Mouse (Mus musculus): ENCODE measurements at regions not wholly inside any gene's neighbourhood (a gene's known extent, or its start where the extent isn't known, plus 50 kb on each side); places are given as distances from the start of the nearest gene placed in this dataset.

DNA sequence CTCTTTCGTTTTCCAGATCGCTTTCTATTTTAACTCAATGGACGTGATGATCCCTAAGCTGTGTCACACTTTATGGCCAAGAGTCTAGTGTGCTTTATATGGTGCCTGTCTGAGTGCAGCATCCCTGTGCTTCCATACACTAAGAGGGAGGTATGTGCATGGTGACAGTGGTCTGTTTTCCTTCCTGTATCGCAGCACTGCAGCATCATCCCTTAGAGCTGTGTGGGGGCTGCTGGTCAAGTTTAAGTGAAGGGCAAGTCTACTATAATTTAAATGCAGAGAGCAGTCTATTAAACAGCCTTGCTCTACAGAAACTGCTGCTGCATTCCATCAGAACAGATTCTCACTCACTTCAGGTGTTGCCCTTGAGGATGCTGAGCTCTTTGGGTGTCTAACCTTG, 213.8 kb upstream of the Sel1l start:
- no peak overlapping the region for H3K27ac ChIP-seq (ENCODE audit: low read depth, low read length)
- H3K4me3 ChIP-seq (ENCODE audit: low read depth, low read length) = no peak overlapping the region
- no peaks in the 10 kb centered on the region for H3K27me3 ChIP-seq (replicated peaks; ENCODE audit: control insufficient read depth, insufficient read depth, low read length)
- H3K4me1 ChIP-seq (replicated peaks; ENCODE audit: control insufficient read depth, insufficient read depth, low read length) = no peaks in the 10 kb centered on the region
- no peaks in the 10 kb centered on the region for H3K9me3 ChIP-seq (ENCODE audit: control insufficient read depth)
- ATAC-seq = no peak
- no peak overlapping the region for H3K4me2 ChIP-seq (replicated peaks; ENCODE audit: low read depth)
- no peaks in the 10 kb centered on the region for H3K36me3 ChIP-seq (ENCODE audit: control insufficient read depth, insufficient read depth)
- 77% methylated on average over 4 of the region's 4 CpGs for WGBS
- no peak for TF ChIP-seq CTCF (IDR thresholded peaks at IDR 0.05; ENCODE audit: low read depth)
- H3K9ac ChIP-seq (ENCODE audit: low read depth, low read length) = no peak overlapping the region

GRCm38 (mm10) chr12:92040481-92040880, 191.5 kb upstream of the Sel1l start:
- TF ChIP-seq CTCF (IDR thresholded peaks at IDR 0.05; ENCODE audit: low read depth) = no peak
- WGBS = 78% methylated on average over 1 of the region's 1 CpGs

GRCm38 (mm10) chr12:92029192-92029591, 180.2 kb upstream of the Sel1l start:
- H3K4me3 ChIP-seq (ENCODE audit: low read depth, low read length) = no peak overlapping the region
- no peaks in the 10 kb centered on the region for H3K9me3 ChIP-seq (ENCODE audit: control insufficient read depth)
- ATAC-seq = no peak
- no peak overlapping the region for H3K27ac ChIP-seq (ENCODE audit: low read depth, low read length)
- no peak overlapping the region for H3K4me2 ChIP-seq (replicated peaks; ENCODE audit: low read depth)
- no peaks in the 10 kb centered on the region for H3K36me3 ChIP-seq (ENCODE audit: control insufficient read depth, insufficient read depth)
- 84% methylated on average over 2 of the region's 2 CpGs for WGBS
- no peaks in the 10 kb centered on the region for H3K4me1 ChIP-seq (replicated peaks; ENCODE audit: control insufficient read depth, insufficient read depth, low read length)
- H3K9ac ChIP-seq (ENCODE audit: low read depth, low read length) = no peak overlapping the region
- no peak for TF ChIP-seq CTCF (IDR thresholded peaks at IDR 0.05; ENCODE audit: low read depth)
- H3K27me3 ChIP-seq (replicated peaks; ENCODE audit: control insufficient read depth, insufficient read depth, low read length) = no peaks in the 10 kb centered on the region

More at GRCm38 (mm10) chr12:92040481-92040880, 191.5 kb upstream of the Sel1l start:
- Histone ChIP-seq H3K4me3 (ENCODE audit: low read depth, low read length) (no peak overlapping the region), H3K27ac (ENCODE audit: low read depth, low read length) (no peak overlapping the region), H3K4me1 (replicated peaks; ENCODE audit: control insufficient read depth, insufficient read depth, low read length) (no peaks in the 10 kb centered on the region), H3K4me2 (replicated peaks; ENCODE audit: low read depth) (no peak overlapping the region), H3K9me3 (ENCODE audit: control insufficient read depth) (no peaks in the 10 kb centered on the region), H3K27me3 (replicated peaks; ENCODE audit: control insufficient read depth, insufficient read depth, low read length) (no peaks in the 10 kb centered on the region), H3K9ac (ENCODE audit: low read depth, low read length) (no peak overlapping the region), H3K36me3 (ENCODE audit: control insufficient read depth, insufficient read depth) (no peaks in the 10 kb centered on the region)
- ATAC-seq = no peak

- Histone ChIP-seq H3K36me3 (ENCODE audit: control insufficient read depth, insufficient read depth) (no peaks in the 10 kb centered on the region), H3K4me3 (ENCODE audit: low read depth, low read length) (no peak overlapping the region), H3K9ac (ENCODE audit: low read depth, low read length) (no peak overlapping the region), H3K9me3 (ENCODE audit: control insufficient read depth) (no peaks in the 10 kb centered on the region), H3K27me3 (replicated peaks; ENCODE audit: control insufficient read depth, insufficient read depth, low read length) (no peaks in the 10 kb centered on the region), H3K4me1 (replicated peaks; ENCODE audit: control insufficient read depth, insufficient read depth, low read length) (no peaks in the 10 kb centered on the region), H3K27ac (ENCODE audit: low read depth, low read length) (no peak overlapping the region), H3K4me2 (replicated peaks; ENCODE audit: low read depth) (no peak overlapping the region)
- no peak for ATAC-seq
- no peak for TF ChIP-seq CTCF (IDR thresholded peaks at IDR 0.05; ENCODE audit: low read depth)
- 75% methylated on average over 7 of the region's 7 CpGs for WGBS
These were observed 179.4 kb upstream of the Sel1l start for GRCm38 (mm10) chr12:92028354-92028753.

GRCm38 (mm10) chr12:92024461-92025218, 175.7 kb upstream of the Sel1l start:
- no peaks in the 10 kb centered on the region for H3K27me3 ChIP-seq (replicated peaks; ENCODE audit: control insufficient read depth, insufficient read depth, low read length)
- no peaks in the 10 kb centered on the region for H3K9me3 ChIP-seq (ENCODE audit: control insufficient read depth)
- H3K4me2 ChIP-seq (replicated peaks; ENCODE audit: low read depth) = no peak overlapping the region
- H3K9ac ChIP-seq (ENCODE audit: low read depth, low read length) = no peak overlapping the region
- TF ChIP-seq CTCF (IDR thresholded peaks at IDR 0.05; ENCODE audit: low read depth) = no peak
- H3K4me1 ChIP-seq (replicated peaks; ENCODE audit: control insufficient read depth, insufficient read depth, low read length) = no peaks in the 10 kb centered on the region
- no peaks in the 10 kb centered on the region for H3K36me3 ChIP-seq (ENCODE audit: control insufficient read depth, insufficient read depth)
- H3K27ac ChIP-seq (ENCODE audit: low read depth, low read length) = no peak overlapping the region
- no peak for ATAC-seq
- WGBS = 82% methylated on average over 4 of the region's 4 CpGs
- H3K4me3 ChIP-seq (ENCODE audit: low read depth, low read length) = no peak overlapping the region

DNA sequence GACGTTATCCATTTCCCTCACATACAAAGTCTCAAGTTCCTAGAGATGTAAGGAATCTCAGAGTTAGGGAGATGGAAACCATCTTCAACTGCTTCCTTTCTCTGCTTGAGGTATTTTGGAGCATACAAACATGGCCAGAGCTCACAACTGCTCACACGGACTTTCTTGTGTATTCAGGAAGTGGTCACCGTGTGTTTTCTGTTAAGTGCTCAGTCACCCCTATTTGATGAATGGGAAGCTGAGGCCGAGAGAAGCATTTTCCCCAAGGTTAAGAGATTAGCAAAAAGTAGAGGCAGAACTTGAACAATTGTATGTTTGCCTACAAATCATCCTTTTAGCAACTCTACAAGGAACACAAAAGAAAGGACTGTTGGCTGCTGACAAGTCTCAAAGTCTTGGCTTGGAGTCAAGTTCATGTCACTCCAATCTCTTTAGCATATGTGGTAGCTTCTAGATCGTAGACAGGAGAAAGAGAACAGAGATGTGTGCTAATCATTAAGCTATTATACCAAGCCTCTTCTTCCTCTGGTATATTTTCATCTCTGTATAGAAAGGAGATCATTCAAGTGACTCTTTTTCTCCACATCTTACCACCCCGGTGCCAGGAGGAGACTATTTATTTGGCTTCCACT, 170.8 kb upstream of the Sel1l start:
- ATAC-seq = no peak
- Histone ChIP-seq H3K27me3 (replicated peaks; ENCODE audit: control insufficient read depth, insufficient read depth, low read length) (no peaks in the 10 kb centered on the region), H3K4me3 (ENCODE audit: low read depth, low read length) (no peak overlapping the region), H3K4me1 (replicated peaks; ENCODE audit: control insufficient read depth, insufficient read depth, low read length) (no peaks in the 10 kb centered on the region), H3K9me3 (ENCODE audit: control insufficient read depth) (no peaks in the 10 kb centered on the region), H3K36me3 (ENCODE audit: control insufficient read depth, insufficient read depth) (no peaks in the 10 kb centered on the region), H3K27ac (ENCODE audit: low read depth, low read length) (no peak overlapping the region), H3K9ac (ENCODE audit: low read depth, low read length) (no peak overlapping the region), H3K4me2 (replicated peaks; ENCODE audit: low read depth) (no peak overlapping the region)
- WGBS = 55% methylated on average over 6 of the region's 6 CpGs
- TF ChIP-seq CTCF (IDR thresholded peaks at IDR 0.05; ENCODE audit: low read depth) = no peak
